Mouse (Mus musculus): Measurements from ENCODE around the gene Eri2. TPM values are rescaled to one million over a fixed set of nuclear protein-coding genes. Genes with fewer than 3 reads are reported as not detected.

The Eri2 gene
- 28.3 and 30.4 TPM in 2 replicates for polyA plus RNA-seq (2015; fragmentation: Nextera tagmentation; extraction: Ambion mirVana)

GRCm38 (mm10) chr7:119793586-119794250 lies at the start of gene Eri2, which contains the start of gene Rexo5:
TSS of gene Eri2 (minus strand) at chr7:119794058.
TSS of gene Rexo5 (plus strand) at chr7:119794006.
- Histone ChIP-seq H3K4me3 (peak within 1 kb of the TSS; percentile 74), H3K4me1 (peaks cover 20% of the 10 kb centered on the region), H3K36me3 (ENCODE audit: poor library complexity, severe bottlenecking) (peaks cover 25% of the 10 kb centered on the region), H3K9ac (peak within 1 kb of the TSS; percentile 72), H3K9me3 (replicated peaks) (no peaks in the 10 kb centered on the region), H3K4me2 (peak within 1 kb of the TSS; percentile 80), H3K27me3 (no peaks in the 10 kb centered on the region), H3K27ac (peak within 1 kb of the TSS; percentile 63; the same call in 1 of the 2 replicates)
- ATAC-seq, result peak; percentile 99
- under 1% methylated on average over 53 of the region's 53 CpGs for WGBS

GRCm38 (mm10) chr7:119841820-119842449 lies 48.1 kb upstream of the Eri2 start:
- Histone ChIP-seq H3K27me3 (no peaks in the 10 kb centered on the region), H3K4me3 (no peak overlapping the region), H3K9me3 (replicated peaks) (no peaks in the 10 kb centered on the region), H3K4me1 (no peaks in the 10 kb centered on the region), H3K36me3 (ENCODE audit: poor library complexity, severe bottlenecking) (peaks cover 13% of the 10 kb centered on the region), H3K9ac (no peak overlapping the region), H3K4me2 (no peak overlapping the region), H3K27ac (no peak overlapping the region)
- no peak for ATAC-seq
- WGBS, result 93% methylated on average over 4 of the region's 4 CpGs

GRCm38 (mm10) chr7:119835996-119836777 lies 42.3 kb upstream of the Eri2 start:
- no peak overlapping the region for H3K4me2 ChIP-seq
- no peak overlapping the region for H3K4me3 ChIP-seq
- H3K27ac ChIP-seq, result no peak overlapping the region
- no peaks in the 10 kb centered on the region for H3K4me1 ChIP-seq
- H3K27me3 ChIP-seq, result no peaks in the 10 kb centered on the region
- ATAC-seq, result no peak
- H3K9ac ChIP-seq, result no peak overlapping the region
- no peaks in the 10 kb centered on the region for H3K9me3 ChIP-seq (replicated peaks)
- H3K36me3 ChIP-seq (ENCODE audit: poor library complexity, severe bottlenecking), result peaks cover 4% of the 10 kb centered on the region; the same call in 1 of the 2 replicates
- WGBS, result 95% methylated on average over 4 of the region's 4 CpGs

GRCm38 (mm10) chr7:119835371-119835770 lies 41.5 kb upstream of the Eri2 start:
- ATAC-seq, result no peak
- H3K9me3 ChIP-seq (replicated peaks), result no peaks in the 10 kb centered on the region
- H3K4me1 ChIP-seq, result no peaks in the 10 kb centered on the region
- peaks cover 4% of the 10 kb centered on the region; the same call in 1 of the 2 replicates for H3K36me3 ChIP-seq (ENCODE audit: poor library complexity, severe bottlenecking)
- WGBS, result 97% methylated on average over 1 of the region's 1 CpGs
- no peak overlapping the region for H3K4me3 ChIP-seq
- H3K9ac ChIP-seq, result no peak overlapping the region
- H3K27me3 ChIP-seq, result no peaks in the 10 kb centered on the region
- H3K27ac ChIP-seq, result no peak overlapping the region
- H3K4me2 ChIP-seq, result no peak overlapping the region

GRCm38 (mm10) chr7:119808723-119809122 lies 14.9 kb upstream of the Eri2 start:
- Histone ChIP-seq H3K4me2 (no peak overlapping the region), H3K36me3 (ENCODE audit: poor library complexity, severe bottlenecking) (peaks cover 24% of the 10 kb centered on the region), H3K9me3 (replicated peaks) (no peaks in the 10 kb centered on the region), H3K4me3 (no peak overlapping the region), H3K27me3 (no peaks in the 10 kb centered on the region), H3K9ac (no peak overlapping the region), H3K27ac (no peak overlapping the region), H3K4me1 (no peaks in the 10 kb centered on the region)
- 91% methylated on average over 3 of the region's 3 CpGs for WGBS
- no peak for ATAC-seq

- Histone ChIP-seq H3K36me3 (ENCODE audit: poor library complexity, severe bottlenecking) (peaks cover 24% of the 10 kb centered on the region; the same call in 1 of the 2 replicates), H3K27ac (no peak overlapping the region), H3K9me3 (replicated peaks) (no peaks in the 10 kb centered on the region), H3K4me3 (no peak overlapping the region), H3K4me1 (no peaks in the 10 kb centered on the region), H3K9ac (no peak overlapping the region), H3K4me2 (no peak overlapping the region), H3K27me3 (no peaks in the 10 kb centered on the region)
- WGBS, result 94% methylated on average over 5 of the region's 5 CpGs
- ATAC-seq, result no peak
These were observed 13.5 kb upstream of the Eri2 start for GRCm38 (mm10) chr7:119807396-119807795.

DNA sequence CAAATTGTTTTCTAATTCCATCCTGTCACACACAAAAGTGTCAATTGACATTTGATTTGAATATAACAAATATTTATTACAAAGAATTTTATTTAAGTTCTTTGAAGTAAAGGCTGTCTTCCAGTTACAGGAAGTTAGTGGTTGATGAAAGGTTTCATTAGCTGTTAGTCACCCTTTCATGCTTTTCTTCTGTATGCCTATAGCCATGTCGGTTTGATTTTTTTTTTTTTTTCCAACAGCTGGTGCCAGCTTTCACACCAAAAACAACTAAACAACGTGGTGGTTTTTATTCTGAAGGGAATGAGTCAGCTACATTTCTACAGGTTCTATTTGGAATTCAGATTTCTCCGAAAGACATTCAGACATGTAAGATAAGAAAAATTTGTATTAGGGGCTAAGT lies 7.1 kb upstream of the Eri2 start:
- peaks cover 4% of the 10 kb centered on the region; the same call in 1 of the 2 replicates for H3K36me3 ChIP-seq (ENCODE audit: poor library complexity, severe bottlenecking)
- no peak overlapping the region for H3K9ac ChIP-seq
- H3K4me2 ChIP-seq, result no peak overlapping the region
- 89% methylated on average over 3 of the region's 3 CpGs for WGBS
- H3K27me3 ChIP-seq, result no peaks in the 10 kb centered on the region
- ATAC-seq, result no peak
- H3K4me3 ChIP-seq, result no peak overlapping the region
- no peaks in the 10 kb centered on the region for H3K9me3 ChIP-seq (replicated peaks)
- no peaks in the 10 kb centered on the region for H3K4me1 ChIP-seq
- no peak overlapping the region for H3K27ac ChIP-seq

DNA sequence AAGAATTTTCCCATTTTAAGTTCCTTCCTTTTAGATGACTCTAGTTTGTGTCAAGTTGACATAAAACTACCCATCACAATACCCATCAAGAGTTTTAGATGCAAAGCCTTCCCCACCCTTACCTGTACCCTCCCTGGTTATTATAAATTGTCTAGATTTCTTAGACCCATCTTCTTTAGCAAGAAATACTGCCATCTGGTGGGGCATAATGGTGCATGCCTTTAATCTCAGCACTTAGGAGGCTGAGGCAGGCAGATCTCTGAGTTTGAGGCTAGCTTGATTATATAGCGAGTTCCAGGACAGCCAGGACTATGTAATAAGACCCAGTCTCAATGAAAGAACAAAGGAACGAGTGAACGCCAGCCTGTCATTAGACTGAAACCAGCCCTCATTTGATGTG lies 6.6 kb upstream of the Eri2 start:
- H3K4me2 ChIP-seq, result no peak overlapping the region
- WGBS, result 95% methylated on average over 3 of the region's 3 CpGs
- no peaks in the 10 kb centered on the region for H3K9me3 ChIP-seq (replicated peaks)
- H3K36me3 ChIP-seq (ENCODE audit: poor library complexity, severe bottlenecking), result peaks cover 4% of the 10 kb centered on the region; the same call in 1 of the 2 replicates
- H3K9ac ChIP-seq, result no peak overlapping the region
- no peak overlapping the region for H3K27ac ChIP-seq
- ATAC-seq, result no peak
- no peaks in the 10 kb centered on the region for H3K4me1 ChIP-seq
- H3K27me3 ChIP-seq, result no peaks in the 10 kb centered on the region
- H3K4me3 ChIP-seq, result no peak overlapping the region

DNA sequence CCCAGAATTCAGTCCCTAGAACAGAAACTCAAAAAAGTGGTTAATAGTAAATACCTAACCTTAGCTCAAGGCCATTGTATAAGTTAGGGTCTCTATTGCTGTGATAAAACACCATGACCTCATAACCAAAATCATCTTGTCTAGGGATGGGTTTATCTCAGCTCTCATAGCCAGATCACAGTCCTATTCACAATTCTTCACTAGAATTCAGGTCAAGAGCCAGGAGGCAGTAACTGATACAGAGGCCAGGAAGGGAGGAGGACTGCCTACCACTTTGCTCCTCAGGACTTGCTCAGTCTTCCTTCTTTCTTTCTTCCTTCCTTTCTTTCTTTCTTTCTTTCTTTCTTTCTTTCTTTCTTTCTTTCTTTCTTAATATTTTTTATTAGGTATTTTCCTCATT lies 1.5 kb upstream of the Eri2 start:
- Histone ChIP-seq H3K36me3 (ENCODE audit: poor library complexity, severe bottlenecking) (peaks cover 12% of the 10 kb centered on the region), H3K27ac (no peak overlapping the region), H3K4me3 (peak overlapping the region; percentile 22), H3K27me3 (no peaks in the 10 kb centered on the region), H3K4me1 (peaks cover 20% of the 10 kb centered on the region), H3K9me3 (replicated peaks) (no peaks in the 10 kb centered on the region), H3K4me2 (peak overlapping the region; percentile 51), H3K9ac (no peak overlapping the region)
- ATAC-seq, result no peak

GRCm38 (mm10) chr7:119794251-119794638 lies 387 bp upstream of the Eri2 start:
- Histone ChIP-seq H3K4me2 (peak overlapping the region; percentile 80), H3K36me3 (ENCODE audit: poor library complexity, severe bottlenecking) (peaks cover 21% of the 10 kb centered on the region), H3K9me3 (replicated peaks) (no peaks in the 10 kb centered on the region), H3K27me3 (no peaks in the 10 kb centered on the region), H3K4me1 (peaks cover 20% of the 10 kb centered on the region), H3K27ac (peak overlapping the region; percentile 63; the same call in 1 of the 2 replicates), H3K9ac (peak overlapping the region; percentile 72), H3K4me3 (peak overlapping the region; percentile 74)
- 0% methylated on average over 21 of the region's 21 CpGs for WGBS
- ATAC-seq, result no peak

DNA sequence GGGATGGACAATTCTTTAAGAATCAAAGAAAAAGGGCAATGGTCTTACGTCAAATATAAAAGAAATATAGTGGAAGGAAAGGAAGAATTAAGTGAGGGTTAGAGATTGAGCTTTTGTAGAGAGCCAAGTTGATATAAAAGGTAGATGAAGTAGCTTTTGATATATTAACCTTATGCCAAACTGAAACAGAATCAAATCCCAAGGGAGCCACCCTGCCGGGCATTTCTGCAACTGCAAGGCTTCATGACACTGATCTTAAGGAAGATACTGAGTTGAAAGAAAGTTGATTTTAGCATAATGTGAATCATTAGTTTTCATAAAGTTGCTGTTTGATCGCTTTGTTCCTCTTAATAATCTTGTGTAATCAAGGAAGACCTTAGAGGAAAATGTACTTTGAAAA lies 4.8 kb downstream of the Eri2 start:
- no peak overlapping the region for H3K4me3 ChIP-seq
- no peak overlapping the region for H3K4me2 ChIP-seq
- peaks cover 11% of the 10 kb centered on the region for H3K4me1 ChIP-seq
- H3K9me3 ChIP-seq (replicated peaks), result no peaks in the 10 kb centered on the region
- peaks cover 60% of the 10 kb centered on the region for H3K36me3 ChIP-seq (ENCODE audit: poor library complexity, severe bottlenecking)
- 94% methylated on average over 3 of the region's 3 CpGs for WGBS
- ATAC-seq, result no peak
- no peaks in the 10 kb centered on the region for H3K27me3 ChIP-seq
- no peak overlapping the region for H3K27ac ChIP-seq
- no peak overlapping the region for H3K9ac ChIP-seq

DNA sequence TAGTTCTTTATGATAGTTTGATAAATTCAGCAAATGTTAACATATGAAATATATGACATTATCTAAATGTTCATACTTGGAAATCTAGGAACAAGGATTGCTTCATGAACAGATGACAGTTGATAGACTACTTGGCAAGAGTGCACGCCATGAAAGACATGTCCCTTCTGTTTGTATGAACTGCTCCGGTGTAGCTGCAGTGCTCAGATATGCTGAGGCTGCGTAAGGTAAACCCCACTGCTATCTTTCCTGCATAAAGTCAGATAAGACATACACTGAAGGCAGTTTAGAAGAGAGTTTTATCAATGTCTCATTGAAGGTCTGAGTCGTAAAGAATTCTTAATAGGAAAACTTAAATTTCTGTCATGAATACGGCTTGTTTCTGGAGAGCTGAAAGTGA lies 8.9 kb downstream of the Eri2 start:
- Histone ChIP-seq H3K27ac (no peak overlapping the region), H3K4me1 (no peaks in the 10 kb centered on the region), H3K4me3 (no peak overlapping the region), H3K36me3 (ENCODE audit: poor library complexity, severe bottlenecking) (peaks cover 62% of the 10 kb centered on the region), H3K9me3 (replicated peaks) (no peaks in the 10 kb centered on the region), H3K4me2 (no peak overlapping the region), H3K9ac (no peak overlapping the region), H3K27me3 (no peaks in the 10 kb centered on the region)
- WGBS, result 92% methylated on average over 5 of the region's 5 CpGs
- no peak for ATAC-seq

Data from forebrain, embryonic 13.5 days (tissue).